Mouse (Mus musculus) hindbrain, embryonic 13.5 days (tissue): ENCODE results near the gene Sptssa. TPM values are rescaled to one million over a fixed set of nuclear protein-coding genes. Genes with fewer than 3 reads are reported as not detected.

Source experiments
- ATAC-seq: fragments of 200-750 bp; cut with Nextera tagmentation; 2 replicates; pipeline ENCODE4 v1.8.0; 2017; ENCODE audit warnings: moderate TSS enrichment; ENCODE audit not compliant: low FRiP score
- H3K27ac ChIP-seq: fragments of 300-500 bp; sonication (generic); 2 replicates; pipeline ENCODE4 v1.5.1; 2015; ENCODE audit warnings: inconsistent platforms, mild to moderate bottlenecking, moderate library complexity
- H3K27me3 ChIP-seq: fragments of 300-500 bp; sonication (generic); 2 replicates; pipeline ENCODE4 v1.6.1; 2015; ENCODE audit warnings: mild to moderate bottlenecking, inconsistent platforms
- H3K36me3 ChIP-seq: fragments of 300-500 bp; sonication (generic); 2 replicates; pipeline ENCODE4 v1.6.1; 2015; ENCODE audit warnings: mild to moderate bottlenecking, inconsistent platforms
- H3K4me1 ChIP-seq: fragments of 300-500 bp; sonication (generic); replicated peaks from 2 replicates; pipeline ENCODE4 v1.6.1; 2015; ENCODE audit warnings: inconsistent platforms
- H3K4me2 ChIP-seq: fragments of 300-500 bp; sonication (generic); 2 replicates; pipeline ENCODE4 v1.6.1; 2015; ENCODE audit warnings: inconsistent platforms, mild to moderate bottlenecking, moderate library complexity
- H3K4me3 ChIP-seq: fragments of 300-500 bp; sonication (generic); 2 replicates; pipeline ENCODE4 v1.5.1; 2015; ENCODE audit warnings: mild to moderate bottlenecking, inconsistent platforms
- H3K9ac ChIP-seq: fragments of 300-500 bp; sonication (generic); 2 replicates; pipeline ENCODE4 v1.6.1; 2015; ENCODE audit warnings: mild to moderate bottlenecking, inconsistent platforms
- H3K9me3 ChIP-seq: fragments of 300-500 bp; sonication (generic); 2 replicates; pipeline ENCODE4 v1.6.1; 2016; ENCODE audit warnings: inconsistent platforms
- WGBS: fragments of 180-500 bp; shearing (Covaris S2); methylation state at CpG from one replicate; pipeline ENCODE4 v1.1.7; 2015; 5-methylcytosine and 5-hydroxymethylcytosine counted together
- polyA plus RNA-seq: library from polyadenylated mRNA; unstranded; fragments of >200 nt; fragmentation: Nextera tagmentation; extraction: Ambion mirVana; gene quantifications from 2 replicates; pipeline ENCODE4 v1.2.1, GENCODE M21; 2015

Gene Sptssa
- polyA plus RNA-seq, 1 experiment from 2014 or later, result 193 TPM

DNA sequence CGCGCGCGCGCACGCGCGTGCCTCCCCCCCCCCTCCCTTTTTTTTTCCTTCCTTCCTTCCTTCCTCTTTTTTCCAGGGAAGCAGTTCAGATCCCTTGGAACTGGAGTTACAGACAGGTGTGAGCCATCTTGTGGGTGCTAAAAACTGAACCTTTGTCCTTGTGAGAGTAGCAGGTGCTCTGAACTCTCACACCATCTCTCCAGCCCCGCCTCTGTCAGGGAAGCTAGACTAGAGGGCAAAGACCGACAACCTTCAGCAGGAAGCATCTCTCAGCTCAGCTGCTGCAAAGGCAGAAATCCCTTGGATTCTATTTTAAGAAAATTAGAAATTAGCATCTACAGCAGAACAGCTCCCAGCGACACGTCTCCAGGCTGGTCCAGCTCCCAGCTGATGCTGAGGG lies 4.0 kb downstream of the Sptssa start:
- H3K4me2 ChIP-seq, result no peak overlapping the region

DNA sequence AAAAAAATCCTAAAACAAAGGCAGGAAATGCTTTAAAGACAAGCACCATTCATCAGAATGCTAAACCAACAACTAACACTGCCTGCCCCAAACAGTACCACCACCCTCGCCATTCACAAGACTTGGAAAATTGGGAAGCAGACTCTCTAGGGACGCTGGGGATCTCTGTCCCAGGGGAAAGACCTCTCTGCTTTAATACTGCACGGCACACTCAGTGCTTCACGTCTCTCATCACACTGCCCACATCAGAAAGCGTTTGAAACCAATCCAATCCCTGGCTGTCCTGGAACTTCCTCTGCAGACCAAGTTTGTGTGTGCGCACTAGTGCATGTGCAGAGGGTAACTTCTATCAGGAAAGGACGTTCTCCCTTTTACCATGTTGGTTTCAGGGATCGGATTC lies 4.6 kb downstream of the Sptssa start:
- Histone ChIP-seq H3K9me3 (no peaks in the 10 kb centered on the region), H3K9ac (0 out of 2 replicates have a peak overlapping the region, but pooled peaks have one; percentile 35), H3K4me1 (peaks cover 37% of the 10 kb centered on the region), H3K27me3 (no peaks in the 10 kb centered on the region), H3K4me2 (no peak overlapping the region; the same call in 1 of the 2 replicates), H3K36me3 (peaks cover 16% of the 10 kb centered on the region), H3K4me3 (no peak overlapping the region), H3K27ac (0 out of 2 replicates have a peak overlapping the region, but pooled peaks have one; percentile 25)
- 61% methylated on average over 8 of the region's 8 CpGs for WGBS
- no peak for ATAC-seq

More for the DNA sequence above, 4.0 kb downstream of the Sptssa start:
- Histone ChIP-seq H3K4me3 (no peak overlapping the region), H3K4me1 (peaks cover 41% of the 10 kb centered on the region), H3K36me3 (peaks cover 14% of the 10 kb centered on the region), H3K9ac (0 out of 2 replicates have a peak overlapping the region, but pooled peaks have one; percentile 3), H3K27ac (no peak overlapping the region), H3K9me3 (no peaks in the 10 kb centered on the region), H3K27me3 (no peaks in the 10 kb centered on the region)
- ATAC-seq, result no peak
- 85% methylated on average over 12 of the region's 12 CpGs for WGBS

DNA sequence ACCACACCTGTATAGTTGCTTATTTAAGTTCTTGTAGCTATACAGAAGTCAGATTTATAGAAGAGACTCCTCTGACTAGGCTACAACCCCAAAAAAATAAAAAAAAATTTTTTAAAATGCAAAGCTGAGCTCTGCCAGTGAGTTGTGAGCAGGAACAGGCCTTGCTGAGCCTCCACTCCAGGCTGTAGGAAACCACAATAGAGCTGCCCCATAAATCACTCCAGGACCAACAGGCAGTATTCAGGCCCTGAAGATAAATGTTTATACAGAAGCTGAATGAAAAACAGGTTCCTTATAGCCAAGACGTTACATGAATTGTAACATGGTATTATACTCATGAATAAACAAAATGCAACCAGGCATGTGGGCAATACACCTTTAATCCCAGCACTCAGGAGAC lies 5.2 kb downstream of the Sptssa start:
- no peaks in the 10 kb centered on the region for H3K27me3 ChIP-seq
- H3K4me3 ChIP-seq, result no peak overlapping the region
- 41% methylated on average over 1 of the region's 1 CpGs for WGBS
- H3K9ac ChIP-seq, result no peak overlapping the region
- no peak for ATAC-seq
- no peak overlapping the region for H3K4me2 ChIP-seq
- no peak overlapping the region for H3K27ac ChIP-seq
- peaks cover 22% of the 10 kb centered on the region for H3K36me3 ChIP-seq
- peaks cover 35% of the 10 kb centered on the region for H3K4me1 ChIP-seq
- no peaks in the 10 kb centered on the region for H3K9me3 ChIP-seq

DNA sequence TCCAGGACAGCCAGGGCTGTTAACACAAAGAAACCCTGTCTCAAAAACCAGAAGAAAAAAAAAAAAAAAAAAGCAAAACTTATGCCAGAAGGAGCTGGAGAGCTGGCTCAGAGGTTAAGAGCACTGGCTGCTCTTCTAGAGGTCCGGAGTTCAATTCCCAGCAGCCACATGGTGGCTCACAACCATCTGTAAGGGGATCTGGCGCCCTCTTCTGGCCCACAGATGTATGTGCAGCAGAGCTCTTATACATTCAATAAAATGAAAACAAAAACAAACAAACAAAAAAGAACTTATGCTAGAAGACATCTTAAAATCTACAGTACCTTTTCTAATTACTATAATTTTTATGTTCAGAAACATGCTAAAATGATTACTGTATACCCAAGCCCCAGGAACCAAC lies 11.4 kb downstream of the Sptssa start:
- Histone ChIP-seq H3K4me3 (no peak overlapping the region), H3K27ac (no peak overlapping the region), H3K36me3 (peaks cover 20% of the 10 kb centered on the region), H3K9me3 (no peaks in the 10 kb centered on the region), H3K9ac (no peak overlapping the region), H3K27me3 (no peaks in the 10 kb centered on the region), H3K4me1 (no peaks in the 10 kb centered on the region), H3K4me2 (no peak overlapping the region)
- 89% methylated on average over 2 of the region's 2 CpGs for WGBS
- no peak for ATAC-seq

DNA sequence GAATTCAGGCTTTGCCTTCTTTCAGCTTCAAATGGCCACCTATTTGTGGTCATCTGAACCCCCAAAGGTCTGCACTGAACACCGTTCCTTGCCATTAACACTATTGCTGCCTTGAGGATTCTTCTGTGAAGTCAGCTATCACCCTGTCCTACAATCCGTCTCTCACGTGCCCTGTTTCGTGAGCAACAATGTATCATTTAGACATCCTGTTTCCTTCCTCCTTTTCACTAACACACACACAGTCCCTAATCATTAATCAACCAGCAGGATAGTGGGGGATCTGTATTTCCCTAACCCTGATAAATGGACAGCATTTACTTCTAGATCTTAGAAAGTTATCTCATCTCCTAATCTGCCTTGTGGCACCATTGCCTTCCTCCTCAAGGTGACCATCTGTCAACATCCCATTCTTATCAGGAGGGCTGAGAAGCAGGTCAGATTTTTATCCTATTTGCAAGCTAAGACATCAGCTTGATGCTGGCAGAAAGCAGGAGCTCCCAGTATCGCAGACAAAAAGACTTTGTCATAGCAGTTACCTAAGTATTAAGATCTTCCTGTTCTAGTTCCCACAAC lies 13.0 kb downstream of the Sptssa start:
- H3K27me3 ChIP-seq, result no peaks in the 10 kb centered on the region
- H3K4me2 ChIP-seq, result no peak overlapping the region
- H3K9ac ChIP-seq, result no peak overlapping the region
- no peaks in the 10 kb centered on the region for H3K4me1 ChIP-seq
- H3K36me3 ChIP-seq, result peaks cover 15% of the 10 kb centered on the region
- no peak for ATAC-seq
- no peaks in the 10 kb centered on the region for H3K9me3 ChIP-seq
- WGBS, result 68% methylated on average over 5 of the region's 5 CpGs
- H3K4me3 ChIP-seq, result no peak overlapping the region
- H3K27ac ChIP-seq, result no peak overlapping the region; the same call in 1 of the 2 replicates

DNA sequence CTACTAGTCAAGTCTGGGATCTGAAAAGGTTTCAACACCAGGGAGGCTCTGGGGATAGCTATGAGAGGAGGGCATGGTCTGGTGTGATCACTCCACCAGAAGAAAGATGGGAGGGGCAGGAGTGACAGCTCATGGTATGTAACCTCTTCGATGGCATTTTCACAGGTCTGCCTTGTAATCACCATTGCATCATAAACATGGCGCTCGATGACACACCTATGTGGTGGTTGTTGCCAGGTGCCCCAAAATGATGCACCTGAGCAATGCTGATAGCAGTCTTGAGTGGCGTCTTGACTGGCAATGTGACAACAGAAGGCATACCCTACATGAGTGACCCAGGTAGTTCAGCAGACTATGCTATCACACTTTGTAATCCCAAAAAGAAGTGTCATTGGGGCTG lies 15.0 kb downstream of the Sptssa start:
- no peak overlapping the region for H3K4me2 ChIP-seq
- H3K27ac ChIP-seq, result no peak overlapping the region
- WGBS, result 97% methylated on average over 4 of the region's 4 CpGs
- H3K9ac ChIP-seq, result no peak overlapping the region
- H3K27me3 ChIP-seq, result no peaks in the 10 kb centered on the region
- H3K9me3 ChIP-seq, result no peaks in the 10 kb centered on the region
- H3K36me3 ChIP-seq, result peaks cover 6% of the 10 kb centered on the region
- H3K4me1 ChIP-seq, result no peaks in the 10 kb centered on the region
- no peak overlapping the region for H3K4me3 ChIP-seq
- no peak for ATAC-seq

DNA sequence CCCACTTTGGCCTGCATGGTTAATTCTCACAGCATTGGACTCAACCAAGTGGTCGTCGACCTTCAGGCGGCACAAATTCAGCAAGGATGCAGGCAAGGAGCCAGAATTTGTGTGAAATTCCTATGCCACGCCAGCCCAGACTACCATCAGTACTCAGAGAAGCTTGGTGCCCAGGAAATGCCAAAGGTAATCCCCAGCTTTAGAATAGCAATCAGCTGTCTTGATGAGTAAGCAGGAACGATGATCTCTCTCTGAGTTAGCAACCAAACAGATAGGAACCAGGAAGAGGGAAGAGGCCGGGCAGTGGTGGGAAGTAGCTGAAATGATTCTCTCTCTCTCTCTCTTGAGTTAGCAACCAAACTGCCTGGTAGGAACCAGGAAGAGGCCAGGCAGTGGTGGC lies 16.1 kb downstream of the Sptssa start:
- Histone ChIP-seq H3K27ac (no peak overlapping the region), H3K9me3 (no peaks in the 10 kb centered on the region), H3K36me3 (peaks cover 3% of the 10 kb centered on the region), H3K9ac (no peak overlapping the region), H3K4me3 (no peak overlapping the region), H3K27me3 (no peaks in the 10 kb centered on the region), H3K4me2 (no peak overlapping the region), H3K4me1 (no peaks in the 10 kb centered on the region)
- 91% methylated on average over 6 of the region's 6 CpGs for WGBS
- ATAC-seq, result no peak

DNA sequence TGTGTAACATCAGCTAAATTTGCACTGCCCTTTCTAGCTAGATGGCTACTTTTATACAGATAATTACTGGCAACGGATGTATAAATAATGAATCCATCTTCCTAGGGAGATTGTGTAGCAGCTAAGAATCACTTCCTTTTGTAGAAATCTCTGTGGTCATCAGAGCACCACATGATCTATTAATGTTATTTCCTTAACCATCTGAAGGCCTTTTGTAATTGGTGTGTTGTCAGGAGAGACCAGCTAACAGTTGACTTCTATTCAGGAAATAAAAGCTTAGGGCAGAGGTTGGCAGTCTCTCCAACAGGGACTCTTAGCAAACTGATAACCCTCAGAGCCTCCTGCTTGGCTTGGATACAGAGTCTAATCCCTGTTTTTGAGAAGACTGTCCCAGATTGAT lies 19.3 kb downstream of the Sptssa start:
- H3K9ac ChIP-seq, result no peak overlapping the region
- no peaks in the 10 kb centered on the region for H3K4me1 ChIP-seq
- H3K27ac ChIP-seq, result no peak overlapping the region
- no peaks in the 10 kb centered on the region for H3K27me3 ChIP-seq
- H3K4me3 ChIP-seq, result no peak overlapping the region
- no peak overlapping the region for H3K4me2 ChIP-seq
- no peaks in the 10 kb centered on the region for H3K36me3 ChIP-seq
- H3K9me3 ChIP-seq, result no peaks in the 10 kb centered on the region
- WGBS, result 87% methylated on average over 1 of the region's 1 CpGs
- ATAC-seq, result no peak

DNA sequence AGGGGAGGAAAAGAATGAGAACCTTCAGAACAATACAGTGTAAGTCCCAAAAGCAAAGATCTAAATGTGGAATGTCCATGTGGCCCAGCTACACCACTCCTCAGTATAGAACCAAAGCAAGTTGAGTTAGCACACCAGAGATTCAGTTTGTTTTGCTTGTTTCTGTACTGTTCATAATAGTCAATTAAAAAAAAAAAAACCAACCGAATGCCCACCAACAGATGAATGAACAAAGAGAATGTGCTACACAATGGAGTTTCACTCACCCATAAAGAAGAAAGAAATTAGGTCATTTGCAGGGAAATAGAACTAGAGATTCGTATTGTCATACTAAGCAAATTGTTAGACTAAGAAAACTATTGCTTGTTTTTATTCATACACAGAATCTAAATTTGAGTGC lies 24.2 kb downstream of the Sptssa start:
- Histone ChIP-seq H3K27ac (no peak overlapping the region), H3K4me3 (no peak overlapping the region), H3K4me1 (no peaks in the 10 kb centered on the region), H3K9me3 (no peaks in the 10 kb centered on the region), H3K9ac (no peak overlapping the region), H3K36me3 (no peaks in the 10 kb centered on the region), H3K27me3 (no peaks in the 10 kb centered on the region), H3K4me2 (no peak overlapping the region)
- 66% methylated on average over 2 of the region's 2 CpGs for WGBS
- ATAC-seq, result no peak

DNA sequence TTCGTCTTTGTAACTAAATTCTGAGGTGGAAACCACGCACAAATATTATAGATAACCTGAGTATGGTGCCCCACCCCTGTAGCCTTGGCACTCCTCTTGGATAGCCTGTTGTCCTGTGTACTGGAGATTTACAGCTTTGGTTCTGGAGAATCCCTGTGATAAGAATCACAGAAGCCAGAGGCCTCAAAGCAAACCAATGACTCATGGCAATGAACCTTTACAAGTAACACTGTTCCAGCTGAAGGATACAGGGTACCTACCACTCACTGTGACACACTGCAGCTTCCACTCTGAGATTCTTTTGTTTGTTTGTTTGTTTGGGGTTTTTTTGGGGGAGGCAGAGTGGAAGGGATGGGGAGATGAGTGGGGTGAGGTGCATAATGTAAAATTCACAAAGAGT lies 34.4 kb downstream of the Sptssa start:
- Histone ChIP-seq H3K27me3 (no peaks in the 10 kb centered on the region), H3K9me3 (no peaks in the 10 kb centered on the region), H3K27ac (no peak overlapping the region), H3K9ac (no peak overlapping the region), H3K4me3 (no peak overlapping the region), H3K4me2 (no peak overlapping the region), H3K36me3 (no peaks in the 10 kb centered on the region), H3K4me1 (no peaks in the 10 kb centered on the region)
- no peak for ATAC-seq
- WGBS, result 92% methylated on average over 2 of the region's 2 CpGs

DNA sequence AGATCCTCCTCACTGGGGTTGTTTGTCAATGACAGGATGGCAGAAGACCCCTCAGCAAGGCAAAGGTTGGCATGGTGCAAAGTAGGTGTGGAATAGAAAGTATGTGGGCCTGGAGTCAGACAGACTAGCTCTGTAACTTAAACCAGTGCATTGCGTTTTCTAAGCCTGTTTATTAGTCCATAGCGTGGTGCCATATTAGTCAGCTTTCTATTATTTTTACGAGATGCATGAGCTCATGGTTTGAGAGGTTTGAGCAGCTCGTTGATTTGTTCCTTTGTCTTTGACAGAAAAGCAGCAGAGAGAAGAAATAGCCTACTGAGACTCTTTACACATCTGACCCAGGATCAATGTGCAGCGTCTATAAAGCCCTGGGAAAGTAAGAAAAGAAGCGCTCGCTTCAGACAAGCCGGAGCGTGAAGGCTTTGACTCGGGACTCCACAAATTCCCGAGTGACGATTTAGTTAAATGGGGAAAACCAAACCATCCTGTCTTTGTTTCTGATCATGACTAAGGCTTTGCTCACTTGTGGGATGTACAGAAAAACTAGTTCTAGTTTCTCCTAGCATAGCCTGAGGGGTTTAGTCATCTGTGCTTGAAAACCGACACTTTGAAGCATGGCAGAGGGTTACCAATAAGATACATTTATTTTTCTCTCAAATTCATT lies 36.2 kb downstream of the Sptssa start:
- Histone ChIP-seq H3K4me2 (no peak overlapping the region), H3K27ac (no peak overlapping the region), H3K4me3 (no peak overlapping the region), H3K9me3 (no peaks in the 10 kb centered on the region), H3K9ac (no peak overlapping the region), H3K4me1 (no peaks in the 10 kb centered on the region), H3K36me3 (no peaks in the 10 kb centered on the region), H3K27me3 (no peaks in the 10 kb centered on the region)
- 71% methylated on average over 13 of the region's 13 CpGs for WGBS
- no peak for ATAC-seq

DNA sequence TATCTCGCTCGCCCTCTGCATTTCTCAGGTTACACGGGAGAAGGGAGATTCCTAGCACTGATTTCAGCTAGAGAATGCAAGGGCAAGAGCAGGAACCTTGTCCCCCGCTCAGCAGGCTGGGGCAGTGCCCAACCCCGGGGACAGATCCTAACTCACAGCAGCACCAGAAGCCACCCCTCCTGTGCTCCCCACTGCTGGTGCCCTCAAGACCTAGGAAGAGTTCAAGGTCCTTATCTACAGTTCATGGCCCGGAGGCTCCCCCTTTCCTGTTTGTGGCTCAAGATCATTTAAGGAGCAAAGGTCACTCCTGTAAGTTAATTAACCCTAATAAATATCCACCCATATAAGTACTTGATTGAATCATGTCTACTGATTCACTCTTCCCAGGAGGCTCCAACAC lies 47.4 kb downstream of the Sptssa start:
- Histone ChIP-seq H3K9me3 (no peaks in the 10 kb centered on the region), H3K4me2 (no peak overlapping the region), H3K27ac (no peak overlapping the region), H3K27me3 (no peaks in the 10 kb centered on the region), H3K36me3 (no peaks in the 10 kb centered on the region), H3K4me3 (no peak overlapping the region), H3K9ac (no peak overlapping the region), H3K4me1 (no peaks in the 10 kb centered on the region; the same call in 1 of the 2 replicates)
- WGBS, result 84% methylated on average over 6 of the region's 6 CpGs
- ATAC-seq, result no peak

DNA sequence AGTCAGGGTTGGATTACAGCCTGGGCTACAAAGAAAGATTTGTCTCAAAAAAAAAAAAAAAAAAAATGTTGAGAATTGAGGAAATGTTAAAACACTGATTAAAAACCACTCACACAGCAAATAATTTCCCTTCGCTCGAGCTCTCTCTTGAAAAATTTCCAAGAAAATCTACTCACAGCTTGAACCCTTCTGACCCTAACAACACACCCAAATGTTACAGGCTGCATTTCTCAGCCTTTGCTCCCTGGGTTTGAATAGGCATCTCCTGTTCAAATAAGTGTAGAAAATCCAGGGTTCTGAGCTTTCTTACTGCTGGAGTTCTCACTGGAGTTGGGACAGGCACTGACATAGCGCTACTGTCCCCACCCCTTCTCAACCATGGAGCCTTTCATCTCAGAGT lies 51.2 kb downstream of the Sptssa start:
- Histone ChIP-seq H3K9me3 (no peaks in the 10 kb centered on the region), H3K27ac (no peak overlapping the region), H3K4me1 (no peaks in the 10 kb centered on the region), H3K27me3 (no peaks in the 10 kb centered on the region), H3K4me2 (no peak overlapping the region), H3K9ac (no peak overlapping the region), H3K4me3 (no peak overlapping the region), H3K36me3 (no peaks in the 10 kb centered on the region)
- no peak for ATAC-seq
- 74% methylated on average over 3 of the region's 3 CpGs for WGBS
